Mouse (Mus musculus) C2C12 (cell line): ENCODE data around the gene Prex1. TPM values are rescaled to one million over a fixed set of nuclear protein-coding genes. Genes with fewer than 3 reads are reported as not detected.

Experiments used
- H3K27me3 ChIP-seq: one replicate; pipeline ENCODE4 v1.6.1; 2011; ENCODE audit not compliant: control insufficient read depth, insufficient read depth, insufficient read length
- H3K36me3 ChIP-seq: one replicate; pipeline ENCODE4 v1.6.1; 2011; ENCODE audit not compliant: control insufficient read depth, insufficient read depth
- H3K4me3 ChIP-seq: one replicate; pipeline ENCODE4 v1.5.1; 2011; ENCODE audit warnings: mild to moderate bottlenecking, control low read depth; ENCODE audit not compliant: poor library complexity, insufficient read depth, severe bottlenecking
- H3K79me2 ChIP-seq: one replicate; pipeline ENCODE4 v1.6.1; 2011; ENCODE audit not compliant: control insufficient read depth, insufficient read depth
- H3K79me3 ChIP-seq: one replicate; pipeline ENCODE4 v1.6.1; 2011; ENCODE audit warnings: low read depth, control low read depth
- H3ac ChIP-seq: one replicate; pipeline ENCODE3; 2011; ENCODE audit warnings: low read depth; ENCODE audit not compliant: control insufficient read depth, insufficient read length
- CEBPB ChIP-seq: IDR thresholded peaks from one replicate; pipeline ENCODE4 v1.6.1; 2011; ENCODE audit warnings: low read depth, mild to moderate bottlenecking, control low read depth, moderate library complexity
- CTCF ChIP-seq: IDR thresholded peaks from one replicate; pipeline ENCODE4 v1.5.1; 2011; ENCODE audit not compliant: control insufficient read depth, insufficient read depth, insufficient read length
- FOSL1 ChIP-seq: IDR thresholded peaks from one replicate; pipeline ENCODE4 v1.8.0; 2011; ENCODE audit warnings: mild to moderate bottlenecking, low read length; ENCODE audit not compliant: poor library complexity, insufficient read depth, severe bottlenecking
- MAX ChIP-seq: IDR thresholded peaks from one replicate; pipeline ENCODE4 v1.6.1; 2011; ENCODE audit warnings: mild to moderate bottlenecking, control low read depth
- MYOD1 ChIP-seq: IDR thresholded peaks from one replicate; pipeline ENCODE4 v1.6.1; 2011; ENCODE audit warnings: low read depth; ENCODE audit not compliant: control insufficient read depth, insufficient read length
- MYOG ChIP-seq: IDR thresholded peaks from one replicate; pipeline ENCODE4 v1.6.1; 2011; ENCODE audit not compliant: control insufficient read depth, insufficient read length; ENCODE audit errors: extremely low read depth
- USF1 ChIP-seq: IDR thresholded peaks from one replicate; pipeline ENCODE4 v1.6.1; 2011; ENCODE audit warnings: low read depth, mild to moderate bottlenecking, control low read depth, moderate library complexity
- polyA plus RNA-seq: library from polyadenylated mRNA; unstranded; fragments of >200 nt; fragmentation: generic; extraction: Trizol; gene quantifications from one replicate; pipeline ENCODE4 v1.2.1, GENCODE M21; 2012; ENCODE audit warnings: missing spikeins

Gene Prex1
- polyA plus RNA-seq, 1 experiment: 0.16 TPM

GRCm38 (mm10) chr2:166719301-166719929 is 5.8 kb upstream of the Prex1 start:
- H3K27me3 ChIP-seq: peaks cover 4% of the 10 kb centered on the region
- H3K79me3 ChIP-seq: no peaks in the 10 kb centered on the region
- no peaks in the 10 kb centered on the region for H3K79me2 ChIP-seq
- no peak for TF ChIP-seq FOSL1
- TF ChIP-seq MYOD1: no peak
- no peak for TF ChIP-seq USF1
- TF ChIP-seq CEBPB: no peak
- no peak for TF ChIP-seq MAX
- no peak for TF ChIP-seq CTCF
- no peak for TF ChIP-seq MYOG
- no peak overlapping the region for H3ac ChIP-seq
- H3K36me3 ChIP-seq: no peaks in the 10 kb centered on the region
- H3K4me3 ChIP-seq: no peak overlapping the region

GRCm38 (mm10) chr2:166716067-166716466 is 2.4 kb upstream of the Prex1 start:
- no peaks in the 10 kb centered on the region for H3K79me3 ChIP-seq
- no peak overlapping the region for H3ac ChIP-seq
- no peaks in the 10 kb centered on the region for H3K79me2 ChIP-seq
- H3K4me3 ChIP-seq: no peak overlapping the region
- TF ChIP-seq CTCF (no peak), MAX (no peak), USF1 (no peak), FOSL1 (no peak), MYOD1 (no peak)
- no peaks in the 10 kb centered on the region for H3K36me3 ChIP-seq
- H3K27me3 ChIP-seq: peaks cover 22% of the 10 kb centered on the region

GRCm38 (mm10) chr2:166714427-166714699 is 731 bp upstream of the Prex1 start:
- peaks cover 31% of the 10 kb centered on the region for H3K27me3 ChIP-seq
- H3K79me2 ChIP-seq: no peaks in the 10 kb centered on the region
- no peak overlapping the region for H3K4me3 ChIP-seq
- H3ac ChIP-seq: no peak overlapping the region
- no peaks in the 10 kb centered on the region for H3K79me3 ChIP-seq
- no peaks in the 10 kb centered on the region for H3K36me3 ChIP-seq
- no peak for TF ChIP-seq FOSL1
- TF ChIP-seq MYOG: no peak
- TF ChIP-seq MYOD1: no peak
- TF ChIP-seq USF1: no peak
- no peak for TF ChIP-seq CTCF
- TF ChIP-seq MAX: no peak

- no peaks in the 10 kb centered on the region for H3K79me2 ChIP-seq
- H3ac ChIP-seq: peak overlapping the region; percentile 64
- H3K4me3 ChIP-seq: no peak overlapping the region
- peaks cover 34% of the 10 kb centered on the region for H3K27me3 ChIP-seq
- H3K36me3 ChIP-seq: no peaks in the 10 kb centered on the region
- H3K79me3 ChIP-seq: no peaks in the 10 kb centered on the region
- no peak for TF ChIP-seq MYOD1
- TF ChIP-seq CEBPB: no peak
- no peak for TF ChIP-seq MAX
- TF ChIP-seq FOSL1: no peak
- no peak for TF ChIP-seq USF1
- no peak for TF ChIP-seq CTCF
- TF ChIP-seq MYOG: no peak
These were observed 587 bp downstream of the Prex1 start for GRCm38 (mm10) chr2:166712801-166713689.

- TF ChIP-seq MYOG (no peak), CTCF (no peak), CEBPB (no peak), MAX (no peak), MYOD1 (no peak), FOSL1 (no peak)
These were observed 1.3 kb downstream of the Prex1 start for GRCm38 (mm10) chr2:166712310-166712709.

More at GRCm38 (mm10) chr2:166712310-166712709, 1.3 kb downstream of the Prex1 start:
- H3K36me3 ChIP-seq: no peaks in the 10 kb centered on the region
- H3K79me3 ChIP-seq: no peaks in the 10 kb centered on the region
- H3ac ChIP-seq: no peak overlapping the region
- H3K4me3 ChIP-seq: no peak overlapping the region
- peaks cover 37% of the 10 kb centered on the region for H3K27me3 ChIP-seq
- H3K79me2 ChIP-seq: no peaks in the 10 kb centered on the region
